Mouse (Mus musculus) brain, embryonic 14.5 days (tissue): ENCODE measurements around the gene Lmntd1.

Experiments
- CTCF ChIP-seq: fragments of 200-500 bp; IDR thresholded peaks from 2 replicates; pipeline ENCODE4 v1.5.1; 2012; ENCODE audit warnings: inconsistent platforms, mild to moderate bottlenecking, moderate library complexity, borderline replicate concordance; ENCODE audit not compliant: insufficient read depth, insufficient read length; ENCODE audit errors: extremely low read depth
- POLR2A ChIP-seq: fragments of 200-500 bp; IDR thresholded peaks from 2 replicates; pipeline ENCODE4 v1.6.1; 2012; ENCODE audit warnings: mild to moderate bottlenecking, inconsistent platforms, borderline replicate concordance; ENCODE audit not compliant: poor library complexity, insufficient read depth, insufficient read length, severe bottlenecking; ENCODE audit errors: extremely low read depth

GRCm38 (mm10) chr6:145417014-145417719, 197.0 kb downstream of the Lmntd1 start:
- TF ChIP-seq CTCF (peak; percentile 70), POLR2A (no peak)
